Mouse (Mus musculus): Measurements from ENCODE around the gene Dolk.
A peak's percentile ranks its signal among the peaks of the same experiment; 100 is the strongest.

Dolk gene

DNA sequence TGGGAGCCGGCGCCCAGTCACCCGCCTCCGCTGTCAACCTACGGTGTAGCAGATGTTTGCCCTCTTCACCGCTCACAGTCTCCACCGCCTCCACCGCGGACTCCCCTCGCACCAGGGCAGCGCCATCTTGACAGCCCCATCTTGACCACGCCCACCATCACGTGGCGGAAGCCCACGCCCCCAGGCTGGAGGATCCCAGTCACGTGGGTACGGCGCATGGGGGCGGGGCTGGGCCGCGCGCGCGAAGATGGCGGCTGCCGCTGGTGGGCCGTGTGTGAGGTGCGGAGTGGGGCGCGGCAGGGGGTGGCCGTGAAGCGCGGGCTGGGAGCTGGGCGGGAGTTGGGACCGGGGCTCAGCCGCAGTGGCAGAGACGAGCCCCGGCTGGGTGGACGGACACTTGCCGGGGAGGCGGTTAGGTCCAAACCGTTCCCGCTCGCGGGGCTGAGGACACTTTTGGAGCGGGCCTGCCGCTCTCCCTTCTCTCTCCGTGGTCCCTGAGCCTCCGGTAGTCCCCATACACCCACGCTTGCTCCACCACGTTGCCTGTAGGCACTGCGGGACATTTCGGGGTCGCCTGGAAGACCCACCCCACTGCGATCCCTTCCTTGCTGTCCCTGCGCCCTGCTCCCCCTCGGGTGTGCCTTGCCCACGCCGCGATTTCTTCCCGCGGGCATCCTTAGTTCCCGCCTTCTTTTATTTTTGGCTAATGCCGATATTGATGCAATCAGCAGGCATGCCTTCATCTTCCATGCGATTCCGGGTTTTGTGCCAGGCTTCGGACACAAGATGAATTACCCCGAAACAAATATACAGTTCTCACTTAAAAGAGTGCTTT is at the start of gene Dolk, which contains the start of gene Nup188:
Gene Dolk (minus strand): TSS at position 143 of the 835 bp plus-strand sequence.
Gene Nup188 (plus strand): TSS at position 206 of the 835 bp plus-strand sequence.
- DNase-seq (ENCODE audit: low spot score) = peak; percentile 95

GRCm38 (mm10) chr2:30335324-30335723 is 49.2 kb upstream of the Dolk start:
- DNase-seq (ENCODE audit: low spot score) = no peak

DNA sequence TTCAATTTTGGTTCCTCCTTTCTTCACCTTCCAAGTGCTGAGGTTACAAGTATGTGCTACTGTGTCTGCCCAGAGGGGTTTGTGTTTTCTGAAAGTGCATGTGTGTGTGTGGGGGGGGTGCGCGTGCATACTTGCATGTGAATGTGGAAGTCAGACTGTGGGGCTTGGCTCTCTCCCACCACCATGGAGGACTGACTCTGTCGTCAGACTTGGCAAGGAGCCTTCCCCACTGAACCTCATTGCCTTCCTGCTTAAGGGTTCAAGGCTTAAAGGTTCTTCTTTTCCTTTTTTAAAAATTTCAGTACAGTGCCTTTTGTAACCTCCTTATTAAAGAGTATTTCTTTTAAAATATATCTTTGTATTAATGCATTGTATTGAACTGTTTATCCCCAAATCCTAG is 42.7 kb upstream of the Dolk start:
- DNase-seq (ENCODE audit: low spot score) = no peak

DNA sequence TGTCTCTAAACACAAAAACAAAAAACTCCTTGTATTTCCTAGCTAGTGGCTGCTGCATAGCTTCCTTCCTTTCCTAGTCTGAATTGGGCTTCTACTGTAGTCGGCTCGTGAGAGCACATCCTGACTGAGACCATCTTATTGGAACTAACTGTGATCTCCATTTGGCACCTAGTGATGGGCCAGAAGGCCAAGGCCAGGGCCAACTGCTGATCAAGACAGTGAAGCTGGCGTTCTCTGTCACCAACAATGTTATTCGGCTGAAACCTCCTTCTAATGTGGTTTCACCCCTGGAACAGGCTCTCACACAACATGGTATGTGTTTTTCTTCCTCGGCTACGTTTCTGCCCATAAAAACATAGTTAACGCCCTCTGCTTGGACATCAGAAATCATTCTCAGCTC is 41.1 kb upstream of the Dolk start:
- no peak for DNase-seq (ENCODE audit: low spot score)

DNA sequence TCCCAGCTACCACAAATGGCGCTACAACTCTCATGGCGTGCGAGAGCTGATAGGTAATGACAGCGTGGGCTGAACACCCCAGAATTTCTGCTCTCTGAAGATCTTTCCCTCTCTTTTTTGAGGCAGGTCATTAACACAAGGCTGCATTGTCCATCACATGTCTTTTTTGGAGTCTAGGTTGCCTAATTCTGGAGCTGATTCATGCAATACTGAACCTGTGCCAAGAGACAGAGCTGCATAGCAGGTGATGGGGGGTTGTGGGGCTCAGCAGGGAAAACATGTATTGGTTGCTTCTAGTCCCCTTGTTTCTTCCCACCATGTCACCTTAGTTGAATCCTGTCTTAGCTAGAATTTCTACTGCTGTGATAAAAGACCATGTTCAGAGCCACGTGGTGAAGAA is 39.2 kb upstream of the Dolk start:
- no peak for DNase-seq (ENCODE audit: low spot score)

- DNase-seq (ENCODE audit: low spot score) = no peak
Observed at GRCm38 (mm10) chr2:30323111-30323510, 37.0 kb upstream of the Dolk start.

GRCm38 (mm10) chr2:30319260-30319659 is 33.1 kb upstream of the Dolk start:
- no peak for DNase-seq (ENCODE audit: low spot score)

DNA sequence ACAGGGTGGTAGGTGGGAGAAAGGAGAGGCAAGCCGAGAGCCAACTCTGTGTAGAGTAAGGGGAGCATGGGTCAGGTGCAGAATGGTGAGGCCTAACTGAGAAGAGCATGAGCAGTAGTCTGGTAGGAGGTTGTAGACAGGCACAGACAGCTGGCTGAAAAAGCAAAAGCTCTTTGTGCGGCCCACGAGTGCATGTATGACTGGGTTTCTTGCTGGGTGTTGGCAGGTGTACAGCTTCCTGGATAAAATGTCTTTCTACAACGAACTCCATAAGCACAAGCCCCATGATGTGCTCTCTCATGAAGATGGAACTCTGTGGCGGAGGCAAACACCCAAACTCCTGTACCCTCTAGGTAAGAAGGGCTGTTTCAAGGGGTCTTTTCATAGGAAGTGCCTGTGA is 30.8 kb upstream of the Dolk start:
- no peak for DNase-seq (ENCODE audit: low spot score)

DNA sequence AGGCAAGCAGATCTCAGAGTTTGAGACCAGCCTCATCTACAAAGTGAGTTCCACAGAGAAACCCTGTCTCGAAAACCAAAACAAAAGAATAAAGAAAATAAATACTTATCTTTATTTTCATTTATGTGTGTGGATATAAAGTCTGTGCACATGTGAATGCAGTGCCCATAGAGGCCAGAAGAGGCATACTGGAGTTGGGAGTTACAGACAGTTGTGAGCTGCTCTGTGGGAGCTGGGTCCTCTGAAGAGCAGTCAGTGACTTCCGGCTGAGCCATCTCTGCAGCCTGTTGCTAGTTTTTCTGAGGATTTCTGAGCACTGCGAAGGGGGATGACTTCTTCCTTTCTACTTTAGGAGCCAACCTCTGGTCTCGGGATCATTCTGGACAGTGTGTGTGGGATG is 30.0 kb upstream of the Dolk start:
- no peak for DNase-seq (ENCODE audit: low spot score)

GRCm38 (mm10) chr2:30311481-30311880 is 25.3 kb upstream of the Dolk start:
- DNase-seq (ENCODE audit: low spot score) = no peak

- no peak for DNase-seq (ENCODE audit: low spot score)
Observed at GRCm38 (mm10) chr2:30309351-30309750, 23.2 kb upstream of the Dolk start.

- DNase-seq (ENCODE audit: low spot score) = no peak
Observed at GRCm38 (mm10) chr2:30306087-30306486, 20.0 kb upstream of the Dolk start.

GRCm38 (mm10) chr2:30299966-30300365 is 13.8 kb upstream of the Dolk start:
- DNase-seq (ENCODE audit: low spot score) = no peak

DNA sequence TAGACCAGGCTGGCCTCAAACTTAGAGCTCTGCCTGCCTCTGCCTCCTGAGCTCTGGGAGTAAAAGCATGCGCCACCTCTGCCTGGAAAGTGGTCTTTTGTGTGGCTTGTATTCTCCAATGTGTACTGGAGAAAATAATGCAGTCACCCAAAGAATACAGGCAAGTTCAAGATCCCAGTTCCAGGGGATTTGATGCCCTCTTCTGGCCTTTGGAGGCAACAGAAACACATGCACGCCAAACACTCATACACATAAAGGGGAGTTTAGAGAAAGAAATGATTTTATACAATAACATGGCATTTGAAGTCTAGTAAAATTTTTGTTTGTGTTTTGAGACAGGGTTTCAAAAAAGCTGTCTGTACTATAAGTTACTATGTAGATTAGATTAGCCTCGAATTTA is 13.4 kb upstream of the Dolk start:
- no peak for DNase-seq (ENCODE audit: low spot score)

- DNase-seq (ENCODE audit: low spot score) = peak; percentile 52
Observed at GRCm38 (mm10) chr2:30287027-30287373, 866 bp upstream of the Dolk start.

DNA sequence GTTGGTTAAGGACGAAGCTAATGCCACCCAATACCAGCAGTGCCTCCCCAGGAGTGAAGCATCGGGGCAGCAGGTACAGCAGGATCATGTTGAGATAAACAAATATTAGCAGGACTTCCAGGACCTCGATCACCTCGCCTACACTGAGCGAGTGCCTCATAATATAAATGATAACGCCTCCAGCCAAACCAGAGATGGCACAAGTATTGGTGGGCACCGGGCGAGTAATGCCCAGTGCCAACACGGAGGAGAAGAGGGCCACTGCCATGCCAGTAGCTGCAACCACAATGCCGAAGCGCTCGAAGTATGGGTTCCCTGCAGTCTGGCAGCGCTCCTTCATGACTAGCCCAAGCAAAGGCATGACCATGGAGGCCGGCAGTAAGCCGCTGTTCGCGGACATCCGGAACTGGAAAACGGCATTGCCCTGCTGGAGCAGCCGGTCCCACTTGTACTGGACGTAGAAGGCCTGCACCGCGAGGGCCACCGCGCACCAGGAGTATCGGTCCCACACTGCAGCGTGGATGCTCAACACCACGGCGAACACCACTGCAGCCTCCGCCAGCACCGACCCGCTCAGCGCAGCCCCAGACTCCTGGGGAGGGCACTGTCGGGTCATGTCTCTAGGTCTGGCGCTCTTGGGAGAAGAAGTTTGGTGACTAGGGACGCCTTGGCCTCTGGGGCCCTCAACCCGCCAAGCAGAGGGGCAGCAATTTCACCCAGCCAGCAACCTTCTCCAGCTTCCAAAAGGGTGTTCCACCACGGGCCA is 535 bp downstream of the Dolk start:
- peak; percentile 24 for DNase-seq (ENCODE audit: low spot score)

DNA sequence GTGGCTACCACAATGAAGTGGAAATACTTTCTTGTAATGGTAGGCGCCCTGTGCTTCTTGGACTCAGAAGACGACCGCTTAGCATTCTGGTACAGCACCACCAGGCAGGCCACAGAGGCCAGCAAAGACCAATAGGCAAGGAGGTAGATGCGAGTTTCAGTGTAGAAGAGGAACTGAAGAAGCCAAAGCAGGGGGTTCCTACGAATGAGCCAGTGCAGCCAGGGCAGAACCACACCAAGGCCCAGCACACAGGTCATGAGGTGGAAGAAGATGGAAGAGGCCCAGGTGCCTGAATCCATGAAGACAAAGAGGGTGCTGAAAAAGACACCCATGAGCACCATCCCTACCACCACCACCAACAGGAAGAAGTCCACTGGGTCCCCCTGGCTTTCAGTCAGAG is 1.1 kb downstream of the Dolk start:
- DNase-seq (ENCODE audit: low spot score) = no peak

DNA sequence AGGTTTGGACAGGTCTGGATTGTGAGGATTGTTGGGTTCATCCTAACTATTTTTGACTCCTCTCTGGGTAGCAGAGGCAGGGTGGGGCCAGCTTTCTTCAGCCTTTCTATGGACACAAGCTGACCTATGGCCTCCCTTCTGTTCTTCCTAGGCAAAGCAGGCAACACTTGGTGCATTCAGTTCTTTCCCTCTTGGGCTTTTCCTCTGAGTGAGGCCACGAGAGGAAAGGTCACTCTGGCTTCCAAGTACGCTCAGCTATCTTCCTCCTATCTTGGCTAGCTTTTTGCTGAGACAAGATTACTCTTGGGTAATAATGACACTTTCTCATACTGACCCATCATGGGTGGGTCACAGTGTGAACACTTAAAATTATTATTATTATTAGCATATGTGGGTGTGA is 2.9 kb downstream of the Dolk start:
- DNase-seq (ENCODE audit: low spot score) = no peak

GRCm38 (mm10) chr2:30281651-30282050 is 4.5 kb downstream of the Dolk start:
- no peak for DNase-seq (ENCODE audit: low spot score)

DNA sequence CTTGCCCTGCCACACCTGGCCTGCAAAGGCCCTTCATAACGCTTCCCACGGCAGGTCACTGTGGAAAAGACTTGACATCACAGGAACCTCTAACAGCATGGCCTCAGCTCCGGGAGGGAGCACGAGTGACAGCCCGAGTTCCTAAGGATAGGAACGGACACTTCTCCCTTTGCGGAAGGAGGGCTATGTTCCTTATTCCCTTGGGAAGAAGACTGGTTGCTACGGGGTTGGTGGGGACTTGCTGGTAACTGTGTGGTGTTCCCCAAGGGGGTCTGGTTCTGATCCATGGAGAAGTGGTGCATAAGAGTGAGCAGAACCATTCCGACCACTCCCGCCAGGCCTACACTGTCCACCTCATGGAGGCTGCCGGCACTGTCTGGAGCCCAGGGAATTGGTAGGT is 5.4 kb downstream of the Dolk start, which contains the start of gene Gm28038:
Gene Gm28038 (plus strand): TSS at position 301 of the 400 bp plus-strand sequence.
- DNase-seq (ENCODE audit: low spot score) = no peak

- peak; percentile 86 for DNase-seq (ENCODE audit: low spot score)
Observed at GRCm38 (mm10) chr2:30270134-30270533, 16.0 kb downstream of the Dolk start.

- DNase-seq (ENCODE audit: low spot score) = no peak
Observed at GRCm38 (mm10) chr2:30269241-30269990, 16.7 kb downstream of the Dolk start.

DNA sequence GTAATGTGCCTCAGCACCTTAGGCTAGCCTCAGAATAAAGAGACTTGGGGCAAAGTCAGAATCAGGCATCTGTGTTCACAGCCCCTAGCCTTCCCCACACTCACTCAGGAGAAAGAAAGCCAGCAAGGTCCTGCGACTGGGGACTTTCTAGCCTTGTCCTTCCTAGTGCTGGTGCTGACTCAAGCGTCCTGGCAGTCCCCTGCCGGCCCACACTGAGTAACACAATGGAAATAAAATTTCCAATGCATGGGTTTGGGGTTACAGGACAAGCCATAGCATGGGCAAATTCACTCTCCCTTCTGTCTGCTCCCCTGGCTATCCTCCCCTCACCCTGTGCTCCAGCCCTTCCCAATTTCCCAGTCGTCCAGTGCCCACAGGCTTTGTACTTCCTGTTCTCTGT is 17.8 kb downstream of the Dolk start:
- no peak for DNase-seq (ENCODE audit: low spot score)

Data from MN1 (cell line).